Mouse (Mus musculus) liver, embryonic 12.5 days (tissue): ENCODE results near the gene Olfr424. TPM values are rescaled to one million over a fixed set of nuclear protein-coding genes. Genes with fewer than 3 reads are reported as not detected.
A peak's percentile ranks its signal among the peaks of the same experiment; 100 is the strongest.

Experiments used
- ATAC-seq: fragments of 200-750 bp; cut with Nextera tagmentation; 2 replicates; pipeline ENCODE4 v1.8.0; 2017; ENCODE audit warnings: moderate number of reproducible peaks, mild to moderate bottlenecking, moderate library complexity
- H3K27ac ChIP-seq: fragments of 300-500 bp; sonication (generic); 2 replicates; pipeline ENCODE4 v1.5.1; 2016; ENCODE audit warnings: mild to moderate bottlenecking
- H3K27me3 ChIP-seq: fragments of 300-500 bp; sonication (generic); replicated peaks from 2 replicates; pipeline ENCODE4 v1.6.1; 2016; ENCODE audit warnings: mild to moderate bottlenecking, moderate library complexity
- H3K36me3 ChIP-seq: fragments of 300-500 bp; sonication (generic); 2 replicates; pipeline ENCODE4 v1.6.1; 2016; ENCODE audit warnings: mild to moderate bottlenecking, moderate library complexity
- H3K4me1 ChIP-seq: fragments of 300-500 bp; sonication (generic); 2 replicates; pipeline ENCODE4 v1.6.1; 2016
- H3K4me2 ChIP-seq: fragments of 300-500 bp; sonication (generic); 2 replicates; pipeline ENCODE4 v1.6.1; 2016; ENCODE audit warnings: mild to moderate bottlenecking, moderate library complexity
- H3K4me3 ChIP-seq: fragments of 300-500 bp; sonication (generic); 2 replicates; pipeline ENCODE4 v1.5.1; 2016; ENCODE audit warnings: mild to moderate bottlenecking, moderate library complexity
- H3K9ac ChIP-seq: fragments of 300-500 bp; sonication (generic); 2 replicates; pipeline ENCODE4 v1.6.1; 2016; ENCODE audit warnings: mild to moderate bottlenecking, moderate library complexity
- H3K9me3 ChIP-seq: fragments of 300-500 bp; sonication (generic); replicated peaks from 2 replicates; pipeline ENCODE4 v1.6.1; 2016; ENCODE audit warnings: mild to moderate bottlenecking, moderate library complexity
- WGBS: fragments of 180-500 bp; shearing (Covaris S2); methylation state at CpG from one replicate; pipeline ENCODE4 v1.1.7; 2016; ENCODE audit not compliant: insufficient replicate concordance; 5-methylcytosine and 5-hydroxymethylcytosine counted together
- polyA plus RNA-seq: library from polyadenylated mRNA; unstranded; fragments of >200 nt; fragmentation: Nextera tagmentation; extraction: Ambion mirVana; gene quantifications from 2 replicates; pipeline ENCODE4 v1.2.1, GENCODE M21; 2016

Olfr424 gene
- polyA plus RNA-seq, 1 experiment from 2014 or later = not detected

DNA sequence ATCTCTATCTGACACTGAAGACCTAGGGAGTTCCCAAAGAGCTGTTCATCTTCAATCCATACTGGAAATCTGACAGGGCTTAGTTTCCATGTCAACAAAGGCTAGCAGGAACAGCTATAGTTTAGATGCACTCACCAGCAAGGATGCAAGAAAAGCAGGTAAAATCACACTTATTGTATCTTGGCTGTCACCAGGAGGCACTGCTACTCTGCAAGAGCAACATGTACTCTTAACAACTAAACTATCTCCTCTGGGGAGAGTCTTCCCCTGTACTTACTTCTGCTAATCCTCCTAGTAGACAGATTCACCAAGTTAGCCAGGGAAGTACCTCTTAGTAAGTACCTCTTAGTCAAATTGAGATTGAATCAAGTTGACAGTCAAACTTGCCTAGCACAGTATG lies 37.7 kb downstream of the Olfr424 start:
- Histone ChIP-seq H3K9me3 (no peaks in the 10 kb centered on the region), H3K27me3 (no peaks in the 10 kb centered on the region), H3K9ac (no peak overlapping the region), H3K4me3 (no peak overlapping the region), H3K4me1 (peaks cover 27% of the 10 kb centered on the region), H3K36me3 (peaks cover under 1% of the 10 kb centered on the region), H3K27ac (no peak overlapping the region), H3K4me2 (no peak overlapping the region)
- no peak for ATAC-seq

GRCm38 (mm10) chr1:174170706-174171501 lies 39.6 kb downstream of the Olfr424 start:
- ATAC-seq = peak; percentile 17
- Histone ChIP-seq H3K27me3 (no peaks in the 10 kb centered on the region), H3K9ac (peak overlapping the region; percentile 62), H3K4me3 (peak overlapping the region; percentile 20; the same call in 1 of the 2 replicates), H3K36me3 (peaks cover 16% of the 10 kb centered on the region), H3K27ac (peak overlapping the region; percentile 99), H3K4me2 (peak overlapping the region; percentile 80), H3K4me1 (peaks cover 42% of the 10 kb centered on the region), H3K9me3 (no peaks in the 10 kb centered on the region)
- WGBS = 53% methylated on average over 5 of the region's 5 CpGs

DNA sequence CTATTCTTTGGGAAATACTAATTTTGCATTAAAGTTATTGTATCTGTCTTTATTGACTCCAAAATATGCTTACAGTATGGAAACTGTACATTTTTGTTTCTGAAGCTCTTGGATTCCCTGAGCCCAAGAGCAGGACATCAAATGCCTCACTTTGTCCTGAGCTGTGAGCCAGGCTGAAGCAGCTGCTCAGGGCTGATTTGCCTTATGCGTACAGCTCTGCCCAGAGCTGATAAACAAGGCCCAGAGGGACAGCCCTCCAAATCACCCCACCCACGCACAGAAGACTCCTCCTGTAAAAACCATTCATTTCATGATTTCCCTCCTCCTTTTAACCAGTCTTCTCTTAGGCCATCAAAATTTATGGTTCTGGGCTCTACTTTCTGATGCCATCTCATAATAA lies 40.2 kb downstream of the Olfr424 start:
- Histone ChIP-seq H3K4me3 (peak overlapping the region; percentile 51), H3K4me1 (peaks cover 45% of the 10 kb centered on the region), H3K27ac (peak overlapping the region; percentile 99), H3K9ac (peak overlapping the region; percentile 73), H3K4me2 (peak overlapping the region; percentile 80), H3K27me3 (no peaks in the 10 kb centered on the region), H3K36me3 (peaks cover 19% of the 10 kb centered on the region), H3K9me3 (no peaks in the 10 kb centered on the region)
- ATAC-seq = peak; percentile 99
- 7% methylated on average over 2 of the region's 2 CpGs for WGBS

GRCm38 (mm10) chr1:174172605-174173004 lies 41.3 kb downstream of the Olfr424 start, which contains the start of gene Spta1:
Spta1 (plus strand) TSS chr1:174172776.
- H3K4me3 ChIP-seq = peak within 1 kb of the TSS; percentile 64
- peak; percentile 80 for ATAC-seq
- H3K4me2 ChIP-seq = peak within 1 kb of the TSS; percentile 80
- H3K9me3 ChIP-seq = no peaks in the 10 kb centered on the region
- H3K4me1 ChIP-seq = peaks cover 50% of the 10 kb centered on the region
- peak within 1 kb of the TSS; percentile 99 for H3K27ac ChIP-seq
- WGBS = 9% methylated on average over 3 of the region's 3 CpGs
- peaks cover 29% of the 10 kb centered on the region for H3K36me3 ChIP-seq
- no peaks in the 10 kb centered on the region for H3K27me3 ChIP-seq
- peak within 1 kb of the TSS; percentile 73 for H3K9ac ChIP-seq

Other genes starting within 250 kb of the Olfr424 start
- 0.90 and 0.98 TPM in 2 replicates for gene Ifi211, start 218.5 kb upstream of the Olfr424 start, polyA plus RNA-seq
- gene Mndal, start 189.0 kb upstream of the Olfr424 start, polyA plus RNA-seq = 2.4 and 3.2 TPM in 2 replicates
- 1.4 and 2.7 TPM in 2 replicates for gene Ifi203, start 188.8 kb upstream of the Olfr424 start, polyA plus RNA-seq
- not detected in 2 replicates for gene Ifi202b, start 148.8 kb upstream of the Olfr424 start, polyA plus RNA-seq
- gene Ifi205, start 99.7 kb upstream of the Olfr424 start, polyA plus RNA-seq = 0.17 and 0.32 TPM in 2 replicates
- gene Olfr433, start 90.8 kb upstream of the Olfr424 start, polyA plus RNA-seq = 0.05 and 0.10 TPM in 2 replicates
- not detected in 2 replicates for gene Olfr432, start 82.3 kb upstream of the Olfr424 start, polyA plus RNA-seq
- gene Olfr430, start 64.9 kb upstream of the Olfr424 start, polyA plus RNA-seq = not detected in 2 replicates
- not detected in 2 replicates for gene Olfr429, start 47.2 kb upstream of the Olfr424 start, polyA plus RNA-seq
- not detected in 2 replicates for gene Olfr427, start 34.6 kb upstream of the Olfr424 start, polyA plus RNA-seq
- not detected in 2 replicates for gene Olfr231, start 10.4 kb upstream of the Olfr424 start, polyA plus RNA-seq
- 0.61 and 0.62 TPM in 2 replicates for gene Olfr420, start 24.1 kb downstream of the Olfr424 start, polyA plus RNA-seq
- 46.8 and 50.0 TPM in 2 replicates for gene Spta1, start 41.3 kb downstream of the Olfr424 start, polyA plus RNA-seq
- 0.08 and 0.20 TPM in 2 replicates for gene Olfr419, start 120.5 kb downstream of the Olfr424 start, polyA plus RNA-seq
- gene Mptx1, start 199.0 kb downstream of the Olfr424 start, polyA plus RNA-seq = not detected in 2 replicates
- gene Olfr417, start 233.6 kb downstream of the Olfr424 start, polyA plus RNA-seq = not detected in 2 replicates